Mouse (Mus musculus): ENCODE results near the gene Ppp2r5c.

- TF ChIP-seq POLR2A (IDR thresholded peaks at IDR 0.05; ENCODE audit: borderline replicate concordance, insufficient read depth, low read length), result no peak
- TF ChIP-seq CTCF (IDR thresholded peaks at IDR 0.05; ENCODE audit: borderline replicate concordance, insufficient read depth, low read depth, low read length), result no peak
Measured at GRCm38 (mm10) chr12:110492436-110492835, 45.5 kb downstream of the Ppp2r5c start.
